Mouse (Mus musculus) stomach, embryonic 14.5 days (tissue): ENCODE data around the gene Grm4. TPM values are rescaled to one million over a fixed set of nuclear protein-coding genes. Genes with fewer than 3 reads are reported as not detected.

Experiments used
- ATAC-seq: fragments of 200-750 bp; cut with Nextera tagmentation; 2 replicates; pipeline ENCODE4 v1.8.0; 2017; ENCODE audit warnings: low read depth, moderate TSS enrichment; ENCODE audit not compliant: insufficient number of reproducible peaks, insufficient read depth, low FRiP score
- H3K27ac ChIP-seq: fragments of 300-500 bp; sonication (generic); 2 replicates; pipeline ENCODE4 v1.5.1; 2014; ENCODE audit warnings: mild to moderate bottlenecking, low read length, moderate library complexity, mixed read lengths
- H3K27me3 ChIP-seq: fragments of 300-500 bp; sonication (generic); 2 replicates; pipeline ENCODE4 v1.6.1; 2014; ENCODE audit warnings: low read length, control low read depth, mixed read lengths; ENCODE audit not compliant: control insufficient read depth, insufficient read depth
- H3K36me3 ChIP-seq: fragments of 300-500 bp; sonication (generic); 2 replicates; pipeline ENCODE4 v1.6.1; 2014; ENCODE audit warnings: mild to moderate bottlenecking, control low read depth, low read length, moderate library complexity, mixed read lengths; ENCODE audit not compliant: control insufficient read depth, insufficient read depth
- H3K4me1 ChIP-seq: fragments of 300-500 bp; sonication (generic); 2 replicates; pipeline ENCODE4 v1.6.1; 2014; ENCODE audit warnings: low read length, control low read depth, mixed read lengths; ENCODE audit not compliant: control insufficient read depth, insufficient read depth
- H3K4me2 ChIP-seq: fragments of 300-500 bp; sonication (generic); replicated peaks from 2 replicates; pipeline ENCODE4 v1.6.1; 2014; ENCODE audit warnings: low read depth, low read length, control low read depth
- H3K4me3 ChIP-seq: fragments of 300-500 bp; sonication (generic); 2 replicates; pipeline ENCODE4 v1.5.1; 2014; ENCODE audit warnings: low read depth, low read length, control low read depth
- H3K9ac ChIP-seq: fragments of 300-500 bp; sonication (generic); replicated peaks from 2 replicates; pipeline ENCODE4 v1.6.1; 2014; ENCODE audit warnings: low read depth, mild to moderate bottlenecking, control low read depth, low read length, moderate library complexity, mixed read lengths
- H3K9me3 ChIP-seq: fragments of 300-500 bp; sonication (generic); 2 replicates; pipeline ENCODE4 v1.6.1; 2016; ENCODE audit warnings: low read depth, low read length, control low read depth; ENCODE audit not compliant: control insufficient read depth
- WGBS: fragments of 180-500 bp; shearing (Covaris S2); extraction: QIAGEN DNeasy Blood & Tissue Kit; methylation state at CpG from one replicate; pipeline ENCODE4 v1.1.7; 2014; 5-methylcytosine and 5-hydroxymethylcytosine counted together
- polyA plus RNA-seq: library from polyadenylated mRNA; unstranded; fragments of >200 nt; fragmentation: Nextera tagmentation; extraction: Ambion mirVana; gene quantifications from 2 replicates; pipeline ENCODE4 v1.2.1, GENCODE M21; 2014

Gene Grm4
- polyA plus RNA-seq, 1 experiment from 2014 or later: 0.17 TPM

DNA sequence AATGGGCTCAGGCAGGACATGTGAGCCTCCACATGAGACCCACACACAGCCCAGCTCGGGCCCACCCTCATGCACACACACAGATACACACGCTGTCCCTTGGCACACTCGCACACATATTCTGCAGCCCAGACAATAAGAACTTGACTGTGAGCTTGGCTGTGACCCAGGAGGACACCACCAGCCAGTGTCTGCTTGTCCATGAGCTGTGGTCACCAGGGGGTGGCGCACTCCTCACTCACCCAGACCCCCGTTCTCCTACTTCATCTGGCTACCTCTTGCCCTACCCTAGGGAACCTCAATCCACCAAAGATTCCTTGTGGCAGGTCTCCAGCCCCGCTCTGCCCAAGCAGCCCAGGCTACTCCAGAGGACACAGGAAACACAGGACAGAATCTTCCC lies 72.5 kb downstream of the Grm4 start:
- no peak overlapping the region for H3K9ac ChIP-seq
- 69% methylated on average over 6 of the region's 6 CpGs for WGBS

DNA sequence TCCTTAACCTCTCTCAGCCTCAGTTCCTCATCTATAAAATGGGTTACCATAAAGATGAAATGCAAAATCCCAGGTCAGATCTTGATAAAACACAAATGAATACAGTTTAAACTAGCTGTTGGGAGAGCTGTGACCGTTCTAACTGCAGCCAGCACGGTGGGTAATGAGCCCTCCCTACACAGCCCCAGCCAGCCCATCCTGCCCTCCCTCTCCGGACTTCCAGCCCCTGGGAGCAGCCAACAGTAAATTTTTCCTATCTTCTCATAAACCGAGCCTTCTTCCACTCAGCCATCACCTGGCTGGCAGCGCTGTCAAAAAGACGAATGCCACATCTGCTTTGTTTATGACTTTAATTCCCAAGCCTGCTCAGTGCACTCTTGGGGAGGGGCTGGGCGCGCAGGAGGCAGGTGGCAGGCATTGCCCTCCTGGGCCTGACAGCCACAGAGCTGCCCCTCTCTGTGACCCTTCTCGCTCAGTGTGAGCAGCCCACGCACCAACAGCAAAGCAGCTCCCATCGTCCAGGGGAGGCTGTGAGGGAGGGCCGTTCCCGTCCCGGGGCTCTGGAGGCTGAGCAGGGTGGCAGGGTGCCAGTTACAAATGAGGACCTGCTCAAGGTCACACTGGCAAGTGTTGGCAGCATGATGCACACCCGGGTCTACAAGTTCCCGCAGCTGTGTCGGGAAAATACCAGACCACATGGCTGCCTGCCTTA lies 75.7 kb downstream of the Grm4 start:
- 29% methylated on average over 17 of the region's 17 CpGs for WGBS
- ATAC-seq: no peak
- Histone ChIP-seq H3K9me3 (no peaks in the 10 kb centered on the region), H3K9ac (no peak overlapping the region), H3K27ac (no peak overlapping the region), H3K4me1 (0 out of 2 replicates have a peak, but pooled peaks cover 5% of the 10 kb centered on the region), H3K27me3 (no peaks in the 10 kb centered on the region), H3K4me2 (no peak overlapping the region), H3K36me3 (no peaks in the 10 kb centered on the region), H3K4me3 (no peak overlapping the region)

More for the DNA sequence above, 72.5 kb downstream of the Grm4 start:
- no peaks in the 10 kb centered on the region for H3K36me3 ChIP-seq
- 0 out of 2 replicates have a peak, but pooled peaks cover 5% of the 10 kb centered on the region for H3K4me1 ChIP-seq
- no peak overlapping the region for H3K4me2 ChIP-seq
- no peaks in the 10 kb centered on the region for H3K27me3 ChIP-seq
- H3K27ac ChIP-seq: no peak overlapping the region
- H3K9me3 ChIP-seq: no peaks in the 10 kb centered on the region
- ATAC-seq: no peak
- no peak overlapping the region for H3K4me3 ChIP-seq

DNA sequence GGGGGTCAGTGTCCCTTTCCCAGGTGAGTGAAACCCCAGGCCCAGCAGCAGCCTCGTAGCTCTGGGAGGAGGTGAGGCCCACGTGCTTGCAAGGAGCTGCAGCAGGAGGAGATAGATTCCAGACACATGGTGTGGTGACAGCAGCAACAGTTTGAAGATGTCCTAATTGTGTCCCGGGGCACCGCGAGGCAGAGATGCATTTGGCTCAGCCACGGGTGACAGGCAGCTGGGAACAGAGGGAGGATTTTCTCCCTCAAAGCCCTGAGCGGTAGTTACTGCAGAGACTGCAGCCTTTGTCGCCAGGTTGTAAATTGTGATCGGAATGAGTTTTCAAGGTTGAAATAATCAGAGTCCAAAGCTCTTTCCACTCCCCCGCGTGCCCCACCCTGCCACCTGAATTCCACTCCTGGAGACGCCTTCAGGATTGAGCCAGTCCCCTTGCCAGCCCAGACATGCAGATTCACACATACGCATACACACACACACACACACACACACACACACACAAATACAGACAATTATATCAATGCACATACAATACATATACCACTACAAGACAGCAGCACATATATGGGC lies 78.6 kb downstream of the Grm4 start:
- Histone ChIP-seq H3K4me3 (no peak overlapping the region), H3K27me3 (no peaks in the 10 kb centered on the region), H3K9ac (no peak overlapping the region), H3K27ac (no peak overlapping the region), H3K4me1 (0 out of 2 replicates have a peak, but pooled peaks cover 5% of the 10 kb centered on the region), H3K4me2 (no peak overlapping the region), H3K36me3 (no peaks in the 10 kb centered on the region), H3K9me3 (no peaks in the 10 kb centered on the region)
- no peak for ATAC-seq
- WGBS: 43% methylated on average over 13 of the region's 13 CpGs

DNA sequence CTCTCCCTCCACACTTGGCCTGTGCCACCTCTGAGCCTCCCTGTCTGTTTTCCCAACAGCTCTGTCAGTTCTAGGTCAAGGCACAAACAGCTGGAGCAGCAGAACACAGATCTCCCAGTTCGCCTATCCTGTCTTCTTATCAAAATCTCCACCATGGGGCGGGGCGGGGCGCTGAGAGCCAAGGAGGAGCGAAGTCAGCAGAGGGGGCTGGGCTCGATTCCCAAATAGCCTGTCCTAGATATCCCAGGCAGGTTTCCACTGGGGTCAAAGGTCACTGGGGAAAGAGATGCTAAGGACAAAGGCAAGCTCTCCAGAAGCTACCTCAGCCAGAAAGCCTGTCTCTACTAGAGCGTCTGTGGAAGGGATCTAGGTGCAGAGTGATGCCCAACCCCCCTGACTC lies 79.4 kb downstream of the Grm4 start:
- Histone ChIP-seq H3K4me3 (no peak overlapping the region), H3K27ac (no peak overlapping the region), H3K36me3 (no peaks in the 10 kb centered on the region), H3K9ac (no peak overlapping the region), H3K4me2 (no peak overlapping the region), H3K4me1 (0 out of 2 replicates have a peak, but pooled peaks cover 5% of the 10 kb centered on the region), H3K9me3 (no peaks in the 10 kb centered on the region), H3K27me3 (no peaks in the 10 kb centered on the region)
- WGBS: 57% methylated on average over 7 of the region's 7 CpGs
- ATAC-seq: no peak

DNA sequence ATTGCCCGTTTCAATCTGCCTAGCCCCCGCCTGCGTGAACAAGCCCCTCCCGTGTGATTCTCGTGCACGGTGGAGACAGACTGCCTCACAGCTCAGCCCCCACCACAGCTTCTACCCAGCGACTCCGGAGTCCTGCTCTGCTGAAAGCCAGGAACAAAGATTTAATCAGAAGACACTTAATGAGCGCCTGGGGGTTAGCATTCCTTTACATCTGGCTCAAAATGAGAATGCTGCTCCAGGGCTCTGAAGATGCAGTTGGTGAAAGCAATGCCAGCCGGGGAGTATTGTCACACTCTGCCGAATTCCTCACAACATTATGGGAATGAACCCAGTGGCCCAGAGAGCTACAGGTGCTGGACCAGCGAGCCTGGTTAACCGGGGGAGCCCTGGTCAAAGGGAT lies 85.4 kb downstream of the Grm4 start:
- no peaks in the 10 kb centered on the region for H3K27me3 ChIP-seq
- no peaks in the 10 kb centered on the region for H3K9me3 ChIP-seq
- H3K9ac ChIP-seq: no peak overlapping the region
- no peak for ATAC-seq
- H3K4me2 ChIP-seq: no peak overlapping the region
- no peak overlapping the region for H3K4me3 ChIP-seq
- no peak overlapping the region for H3K27ac ChIP-seq
- H3K36me3 ChIP-seq: no peaks in the 10 kb centered on the region
- no peaks in the 10 kb centered on the region for H3K4me1 ChIP-seq
- 47% methylated on average over 13 of the region's 13 CpGs for WGBS

DNA sequence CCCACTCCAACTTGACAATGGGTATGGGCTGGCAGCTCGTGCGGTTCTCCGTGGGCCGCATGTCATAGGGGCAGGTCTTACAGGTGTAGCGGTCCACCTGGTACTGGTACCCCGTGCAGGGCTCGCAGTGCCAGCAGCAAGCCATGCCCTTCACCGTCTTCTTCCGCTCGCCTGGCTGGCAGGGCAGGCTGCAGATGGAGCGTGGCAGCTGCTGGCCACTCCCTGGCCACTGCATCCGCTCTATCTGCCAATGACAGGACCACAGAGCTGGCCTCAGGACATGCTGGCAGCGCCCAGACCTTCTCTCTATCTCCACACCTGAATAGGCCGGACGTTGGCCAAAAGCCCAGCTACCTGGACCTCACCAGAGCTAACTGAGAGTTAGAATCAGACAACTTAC lies 86.0 kb downstream of the Grm4 start:
- no peak for ATAC-seq
- Histone ChIP-seq H3K27me3 (no peaks in the 10 kb centered on the region), H3K9ac (no peak overlapping the region), H3K27ac (no peak overlapping the region), H3K4me3 (no peak overlapping the region), H3K4me2 (no peak overlapping the region), H3K36me3 (no peaks in the 10 kb centered on the region), H3K9me3 (no peaks in the 10 kb centered on the region), H3K4me1 (no peaks in the 10 kb centered on the region)
- WGBS: 95% methylated on average over 15 of the region's 15 CpGs

DNA sequence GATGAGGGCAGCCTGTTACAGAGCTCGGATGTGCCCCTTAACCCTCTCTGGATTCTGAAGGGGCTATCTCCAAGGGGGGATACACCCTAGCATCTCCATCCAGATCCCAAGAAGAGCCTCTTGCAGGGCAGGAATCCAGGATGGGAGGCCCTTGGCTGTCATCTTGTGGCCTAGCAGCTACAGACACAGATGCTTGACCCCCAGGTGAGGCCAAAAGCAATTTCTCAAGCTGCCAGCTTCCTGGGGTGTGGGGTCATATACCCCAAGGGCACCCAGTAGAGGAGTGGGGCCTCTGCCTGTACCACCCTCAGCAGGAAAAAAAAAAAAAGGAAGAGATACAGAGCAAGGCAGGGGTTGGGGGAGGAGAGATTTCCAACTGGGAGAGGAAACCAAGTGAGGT lies 87.1 kb downstream of the Grm4 start:
- Histone ChIP-seq H3K4me2 (no peak overlapping the region), H3K27me3 (no peaks in the 10 kb centered on the region), H3K27ac (no peak overlapping the region), H3K36me3 (no peaks in the 10 kb centered on the region), H3K9me3 (peaks cover 1% of the 10 kb centered on the region; the same call in 1 of the 2 replicates), H3K4me3 (no peak overlapping the region), H3K9ac (no peak overlapping the region), H3K4me1 (no peaks in the 10 kb centered on the region)
- WGBS: 74% methylated on average over 1 of the region's 1 CpGs
- ATAC-seq: no peak

DNA sequence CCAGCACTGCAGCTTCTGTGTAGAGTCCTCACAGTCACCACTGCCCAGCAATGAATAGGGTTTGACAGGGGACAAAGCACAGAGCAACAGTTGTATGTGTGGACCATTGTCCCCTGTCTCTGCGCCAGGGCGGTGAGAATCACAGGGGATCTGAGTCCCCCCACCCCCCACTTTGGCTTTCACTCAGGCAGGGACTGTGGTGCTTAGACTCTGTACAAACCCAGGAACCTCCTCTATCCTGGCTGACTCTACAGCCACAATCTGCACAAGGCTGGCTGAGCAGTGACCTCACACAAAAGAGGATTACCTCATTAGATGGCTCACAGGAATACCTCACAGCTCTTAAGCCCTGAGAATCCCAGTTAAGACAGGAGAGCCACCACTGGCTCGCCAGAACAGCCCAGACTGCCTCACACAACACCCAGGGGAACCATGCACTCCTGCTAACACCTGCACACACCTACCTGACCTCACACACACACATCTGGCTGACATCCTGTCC lies 88.0 kb downstream of the Grm4 start:
- H3K27me3 ChIP-seq: no peaks in the 10 kb centered on the region
- H3K4me2 ChIP-seq: no peak overlapping the region
- no peaks in the 10 kb centered on the region for H3K4me1 ChIP-seq
- H3K4me3 ChIP-seq: no peak overlapping the region
- peaks cover 10% of the 10 kb centered on the region for H3K9me3 ChIP-seq
- no peaks in the 10 kb centered on the region for H3K36me3 ChIP-seq
- no peak overlapping the region for H3K27ac ChIP-seq
- WGBS: 71% methylated on average over 3 of the region's 3 CpGs
- ATAC-seq: no peak
- no peak overlapping the region for H3K9ac ChIP-seq
